Mouse (Mus musculus) forebrain, embryonic 12.5 days (tissue): ENCODE data around the gene Il11. TPM values are rescaled to one million over a fixed set of nuclear protein-coding genes. Genes with fewer than 3 reads are reported as not detected.

Experiments
- ATAC-seq: fragments of 200-750 bp; cut with Nextera tagmentation; 2 replicates; pipeline ENCODE4 v1.8.0; 2017; ENCODE audit warnings: moderate TSS enrichment; ENCODE audit not compliant: low FRiP score
- H3K27ac ChIP-seq: fragments of 300-500 bp; sonication (generic); 2 replicates; pipeline ENCODE4 v1.5.1; 2016; ENCODE audit warnings: mild to moderate bottlenecking
- H3K27me3 ChIP-seq: fragments of 300-500 bp; sonication (generic); 2 replicates; pipeline ENCODE4 v1.6.1; 2016; ENCODE audit warnings: mild to moderate bottlenecking
- H3K36me3 ChIP-seq: fragments of 300-500 bp; sonication (generic); replicated peaks from 2 replicates; pipeline ENCODE4 v1.6.1; 2016; ENCODE audit warnings: mild to moderate bottlenecking
- H3K4me1 ChIP-seq: fragments of 300-500 bp; sonication (generic); 2 replicates; pipeline ENCODE4 v1.6.1; 2016
- H3K4me2 ChIP-seq: fragments of 300-500 bp; sonication (generic); 2 replicates; pipeline ENCODE4 v1.6.1; 2016; ENCODE audit warnings: mild to moderate bottlenecking, moderate library complexity
- H3K4me3 ChIP-seq: fragments of 300-500 bp; sonication (generic); replicated peaks from 2 replicates; pipeline ENCODE4 v1.5.1; 2016; ENCODE audit warnings: mild to moderate bottlenecking
- H3K9ac ChIP-seq: fragments of 300-500 bp; sonication (generic); 2 replicates; pipeline ENCODE4 v1.6.1; 2016; ENCODE audit warnings: mild to moderate bottlenecking
- H3K9me3 ChIP-seq: fragments of 300-500 bp; sonication (generic); 2 replicates; pipeline ENCODE4 v1.6.1; 2016
- WGBS: fragments of 180-500 bp; shearing (Covaris S2); methylation state at CpG from one replicate; pipeline ENCODE4 v1.1.7; 2016; 5-methylcytosine and 5-hydroxymethylcytosine counted together
- polyA plus RNA-seq: library from polyadenylated mRNA; unstranded; fragments of >200 nt; fragmentation: Nextera tagmentation; extraction: Ambion mirVana; gene quantifications from 2 replicates; pipeline ENCODE4 v1.2.1, GENCODE M21; 2016

Il11 gene
- polyA plus RNA-seq, 1 experiment from 2014 or later, result 0.77 TPM

GRCm38 (mm10) chr7:4731090-4731489, 51.6 kb downstream of the Il11 start:
- no peaks in the 10 kb centered on the region for H3K36me3 ChIP-seq
- no peaks in the 10 kb centered on the region; the same call in 1 of the 2 replicates for H3K9me3 ChIP-seq
- H3K4me1 ChIP-seq, result no peaks in the 10 kb centered on the region
- WGBS, result 87% methylated on average over 5 of the region's 5 CpGs
- H3K4me3 ChIP-seq, result no peak overlapping the region
- no peak overlapping the region for H3K9ac ChIP-seq
- H3K4me2 ChIP-seq, result no peak overlapping the region
- ATAC-seq, result no peak
- H3K27ac ChIP-seq, result no peak overlapping the region
- 0 out of 2 replicates have a peak, but pooled peaks cover 2% of the 10 kb centered on the region for H3K27me3 ChIP-seq

GRCm38 (mm10) chr7:4725169-4725568, 57.5 kb downstream of the Il11 start, which contains the start of gene Tmem150b:
TSS of gene Tmem150b (minus strand) at chr7:4725249.
- Histone ChIP-seq H3K9me3 (no peaks in the 10 kb centered on the region; the same call in 1 of the 2 replicates), H3K36me3 (no peaks in the 10 kb centered on the region), H3K27ac (no peak within 1 kb of the TSS), H3K9ac (no peak within 1 kb of the TSS; the same call in 1 of the 2 replicates), H3K4me2 (no peak within 1 kb of the TSS), H3K4me1 (no peaks in the 10 kb centered on the region; the same call in 1 of the 2 replicates), H3K4me3 (no peak within 1 kb of the TSS), H3K27me3 (no peaks in the 10 kb centered on the region)
- WGBS, result 88% methylated on average over 7 of the region's 7 CpGs
- no peak for ATAC-seq

DNA sequence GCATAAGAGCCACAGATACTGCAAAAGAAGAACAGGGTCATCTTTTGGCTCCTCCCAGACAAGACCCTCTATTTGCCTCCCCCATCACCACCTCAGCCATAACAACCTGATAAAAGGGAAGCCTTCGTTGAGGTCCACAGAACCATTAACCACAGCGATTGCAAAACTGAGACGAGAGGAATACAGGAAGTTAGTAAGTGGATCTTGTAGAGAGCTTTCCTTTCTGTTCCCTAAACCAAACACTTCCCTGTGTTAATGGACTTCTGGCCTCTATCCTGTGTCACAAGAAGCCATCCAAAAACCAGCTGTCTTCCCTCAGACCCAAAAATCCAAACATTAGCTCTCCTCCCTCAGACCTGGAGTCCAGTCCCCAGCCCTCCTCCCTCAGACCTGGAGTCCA, 58.3 kb downstream of the Il11 start:
- 98% methylated on average over 3 of the region's 3 CpGs for WGBS

GRCm38 (mm10) chr7:4723508-4723907, 59.2 kb downstream of the Il11 start:
- Histone ChIP-seq H3K36me3 (no peaks in the 10 kb centered on the region), H3K9ac (peak overlapping the region; percentile 30; the same call in 1 of the 2 replicates), H3K4me1 (no peaks in the 10 kb centered on the region; the same call in 1 of the 2 replicates), H3K4me2 (peak overlapping the region; percentile 51), H3K9me3 (no peaks in the 10 kb centered on the region), H3K4me3 (0 out of 2 replicates have a peak overlapping the region, but pooled peaks have one; percentile 22), H3K27me3 (no peaks in the 10 kb centered on the region), H3K27ac (no peak overlapping the region)
- 35% methylated on average over 12 of the region's 12 CpGs for WGBS
- 0 out of 2 replicates have a peak, but pooled peaks have one; percentile 27 for ATAC-seq

More for the DNA sequence above, 58.3 kb downstream of the Il11 start:
- no peak overlapping the region for H3K27ac ChIP-seq
- H3K9me3 ChIP-seq, result no peaks in the 10 kb centered on the region
- H3K4me3 ChIP-seq, result no peak overlapping the region
- no peak for ATAC-seq
- H3K27me3 ChIP-seq, result no peaks in the 10 kb centered on the region
- no peaks in the 10 kb centered on the region for H3K36me3 ChIP-seq
- no peak overlapping the region for H3K4me2 ChIP-seq
- H3K9ac ChIP-seq, result no peak overlapping the region; the same call in 1 of the 2 replicates
- no peaks in the 10 kb centered on the region; the same call in 1 of the 2 replicates for H3K4me1 ChIP-seq

Other genes with a start within 250 kb of the Il11 start
- 34.6 and 35.2 TPM in 2 replicates for gene Syt5, start 235.3 kb downstream of the Il11 start, polyA plus RNA-seq
- not detected in 2 replicates for gene Ptprh, start 178.8 kb downstream of the Il11 start, polyA plus RNA-seq
- gene Tmem86b, start 151.4 kb downstream of the Il11 start, polyA plus RNA-seq, result 3.7 and 5.1 TPM in 2 replicates
- gene Ppp6r1, start 123.8 kb downstream of the Il11 start, polyA plus RNA-seq, result 15.4 and 25.3 TPM in 2 replicates
- 112 and 114 TPM in 2 replicates for gene Hspbp1, start 97.8 kb downstream of the Il11 start, polyA plus RNA-seq
- gene Brsk1, start 92.3 kb downstream of the Il11 start, polyA plus RNA-seq, result 3.6 and 3.8 TPM in 2 replicates
- 0.27 and 0.35 TPM in 2 replicates for gene Tmem150b, start 57.6 kb downstream of the Il11 start, polyA plus RNA-seq
- gene Kmt5c, start 42.7 kb downstream of the Il11 start, polyA plus RNA-seq, result 78.9 and 94.2 TPM in 2 replicates
- gene Cox6b2, start 29.8 kb downstream of the Il11 start, polyA plus RNA-seq, result 31.3 and 32.5 TPM in 2 replicates
- gene Fam71e2, start 11.6 kb downstream of the Il11 start, polyA plus RNA-seq, result not detected in 2 replicates
- not detected in 2 replicates for gene Tmem190, start 78 bp upstream of the Il11 start, polyA plus RNA-seq
- 2.7 and 3.6 TPM in 2 replicates for gene Tmem238, start 6.8 kb upstream of the Il11 start, polyA plus RNA-seq
- 306 and 310 TPM in 2 replicates for gene Rpl28, start 10.0 kb upstream of the Il11 start, polyA plus RNA-seq
- gene Ube2s, start 29.7 kb upstream of the Il11 start, polyA plus RNA-seq, result 434 and 445 TPM in 2 replicates
- gene Shisa7, start 61.8 kb upstream of the Il11 start, polyA plus RNA-seq, result 4.0 and 4.6 TPM in 2 replicates
- gene Isoc2b, start 87.4 kb upstream of the Il11 start, polyA plus RNA-seq, result 2.1 and 2.7 TPM in 2 replicates
- gene Isoc2a, start 94.3 kb upstream of the Il11 start, polyA plus RNA-seq, result 0.70 and 0.89 TPM in 2 replicates
- 0.24 and 0.41 TPM in 2 replicates for gene Gm36210, start 123.7 kb upstream of the Il11 start, polyA plus RNA-seq
- 4.0 and 4.6 TPM in 2 replicates for gene Zfp628, start 132.4 kb upstream of the Il11 start, polyA plus RNA-seq
- 18.1 and 19.4 TPM in 2 replicates for gene Nat14, start 139.2 kb upstream of the Il11 start, polyA plus RNA-seq
- gene Ssc5d, start 142.9 kb upstream of the Il11 start, polyA plus RNA-seq, result 0.89 and 1.4 TPM in 2 replicates
- not detected in 2 replicates for gene Sbk2, start 181.5 kb upstream of the Il11 start, polyA plus RNA-seq
- gene Sbk3, start 188.3 kb upstream of the Il11 start, polyA plus RNA-seq, result not detected in 2 replicates
- 55.9 and 56.9 TPM in 2 replicates for gene Zfp579, start 213.3 kb upstream of the Il11 start, polyA plus RNA-seq
- gene Zfp524, start 231.6 kb upstream of the Il11 start, polyA plus RNA-seq, result 9.5 and 9.6 TPM in 2 replicates
- gene Fiz1, start 231.8 kb upstream of the Il11 start, polyA plus RNA-seq, result 64.9 and 67.3 TPM in 2 replicates
- gene Gm44973, start 232.6 kb upstream of the Il11 start, polyA plus RNA-seq, result 0.69 TPM in 1 of 2 replicates, not detected in the other
- gene Zfp865, start 237.5 kb upstream of the Il11 start, polyA plus RNA-seq, result 6.7 and 7.3 TPM in 2 replicates
- 11.0 and 12.8 TPM in 2 replicates for gene Ccdc106, start 237.7 kb upstream of the Il11 start, polyA plus RNA-seq